Mouse (Mus musculus) activated CD4-positive, CD25-positive, alpha-beta regulatory T cell, adult 4 months (primary cell): ENCODE data around the gene Rgs2. TPM values are rescaled to one million over a fixed set of nuclear protein-coding genes. Genes with fewer than 3 reads are reported as not detected.

ENCODE experiments used
- ATAC-seq: one replicate; pipeline ENCODE4 v1.8.0; 2017
- polyA plus RNA-seq, 2 experiments: library from polyadenylated mRNA; unstranded; fragments of 100-300 nt; shearing (Covaris generic); gene quantifications; one replicate each; pipeline ENCODE4 v1.2.1; 2017

Rgs2 gene
- polyA plus RNA-seq, 2 experiments from 2014 or later: 22.0 to 23.6 TPM

DNA sequence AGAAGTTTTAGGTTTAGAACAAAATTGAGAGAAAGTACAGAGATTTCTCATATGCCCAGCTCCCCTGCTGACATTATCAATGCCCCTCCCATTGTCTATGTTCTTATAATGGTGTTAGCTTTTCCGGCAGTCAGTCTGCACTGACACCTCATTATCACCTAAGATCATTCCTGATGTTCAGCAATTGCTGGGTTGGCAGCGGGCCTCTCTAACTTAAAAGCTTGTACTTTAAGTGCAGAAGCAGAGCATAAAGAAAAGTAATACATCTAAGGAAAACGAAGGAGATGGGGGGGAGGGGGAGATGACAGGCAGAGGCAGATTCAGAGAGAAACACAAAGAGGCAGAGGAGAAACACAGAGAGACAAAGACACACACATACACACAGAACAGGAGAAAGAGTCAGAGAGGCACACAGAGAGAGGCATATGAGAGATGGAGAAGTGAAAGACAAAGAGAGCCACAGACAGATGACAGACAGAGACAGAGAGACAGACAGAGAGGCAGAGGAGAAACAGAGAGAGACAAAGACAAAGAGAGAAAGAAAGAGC lies 21.1 kb downstream of the Rgs2 start:
- ATAC-seq: no peak

DNA sequence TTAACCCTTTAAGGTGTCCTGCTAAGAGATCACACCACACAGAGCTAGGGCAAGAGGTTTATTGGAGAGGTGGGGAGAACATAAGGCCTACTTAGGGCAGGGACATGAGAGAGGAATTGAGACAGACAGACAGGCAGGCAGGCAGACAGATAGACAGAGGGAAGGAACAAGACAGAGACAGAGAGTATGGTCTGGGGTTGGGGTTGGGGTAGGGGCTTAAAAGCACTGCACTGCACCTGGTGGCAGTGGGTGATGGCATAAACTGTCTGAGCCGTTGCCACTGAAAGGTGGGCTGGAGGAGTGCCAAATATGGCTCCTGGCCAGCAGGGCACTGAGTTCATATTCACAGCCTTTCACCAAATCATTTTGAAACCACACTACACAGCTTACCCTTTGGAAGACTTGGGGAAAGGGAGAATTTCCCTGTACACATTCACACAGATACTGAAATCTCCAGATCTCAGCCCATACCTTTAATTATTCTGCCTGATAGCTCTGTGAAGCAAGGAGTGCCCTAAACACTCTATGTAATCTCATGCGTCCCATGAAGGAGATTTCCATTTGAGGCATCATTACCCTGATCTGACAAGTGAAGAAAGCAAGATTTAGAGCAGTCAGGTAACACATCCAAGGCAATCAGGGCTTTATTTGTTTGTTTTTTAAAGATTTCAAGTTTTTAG lies 21.7 kb downstream of the Rgs2 start:
- no peak for ATAC-seq

DNA sequence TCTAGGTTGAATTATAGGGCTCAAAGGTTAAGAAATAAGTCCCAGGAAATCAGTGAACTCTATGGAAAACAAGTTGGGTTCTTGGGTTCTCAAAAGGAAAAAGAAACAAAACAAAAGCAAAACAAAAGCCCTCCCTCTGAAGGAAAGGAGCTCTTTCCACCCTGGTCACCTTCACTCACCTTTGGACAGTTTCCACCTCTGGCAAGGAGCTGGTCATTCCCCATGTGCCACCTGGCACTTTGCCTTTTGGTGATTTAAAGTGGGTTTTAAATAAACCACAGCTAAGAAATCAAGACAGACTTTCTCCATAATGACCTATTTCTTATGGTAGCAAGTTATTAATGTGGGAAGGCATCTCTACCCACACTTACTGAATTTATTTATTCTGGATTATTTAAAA lies 23.1 kb downstream of the Rgs2 start:
- no peak for ATAC-seq

DNA sequence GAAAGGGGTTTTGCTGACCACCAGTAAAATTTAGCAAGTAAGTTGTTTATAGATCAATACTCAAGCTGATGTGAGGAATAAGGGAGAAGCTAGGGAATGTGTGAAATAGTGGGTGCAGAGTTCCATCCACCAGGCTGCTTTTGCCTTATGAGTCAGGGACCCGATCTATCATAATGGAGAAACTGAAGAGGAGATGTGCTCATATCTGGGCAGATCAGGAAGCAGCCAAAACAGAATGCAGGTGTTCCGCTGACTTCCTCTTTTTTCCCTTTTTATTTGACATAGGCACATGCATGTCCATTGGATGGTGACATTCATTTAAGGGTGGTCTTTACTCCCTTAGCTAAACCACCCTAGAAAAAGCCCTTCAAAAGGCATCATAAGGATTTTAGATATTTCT lies 29.3 kb downstream of the Rgs2 start:
- ATAC-seq: no peak

DNA sequence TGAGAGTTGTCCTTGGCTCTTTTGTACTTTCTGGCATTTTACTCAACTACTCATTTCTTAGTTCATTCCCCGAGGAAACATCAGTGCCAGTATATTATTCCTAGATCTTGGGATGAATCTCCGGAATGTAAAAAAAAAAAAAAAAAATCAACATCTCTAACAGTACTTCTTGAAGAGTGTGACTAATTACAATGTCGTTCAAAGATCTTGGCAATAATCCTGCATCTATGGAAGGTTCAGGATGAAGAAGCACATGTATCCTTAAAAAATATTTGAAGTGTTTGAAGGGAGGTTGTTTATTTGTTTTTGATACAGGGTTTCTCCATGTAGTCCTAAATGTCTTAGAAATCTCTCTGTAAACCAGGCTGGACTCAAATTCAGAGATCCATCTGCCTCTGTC lies 41.7 kb downstream of the Rgs2 start:
- no peak for ATAC-seq

DNA sequence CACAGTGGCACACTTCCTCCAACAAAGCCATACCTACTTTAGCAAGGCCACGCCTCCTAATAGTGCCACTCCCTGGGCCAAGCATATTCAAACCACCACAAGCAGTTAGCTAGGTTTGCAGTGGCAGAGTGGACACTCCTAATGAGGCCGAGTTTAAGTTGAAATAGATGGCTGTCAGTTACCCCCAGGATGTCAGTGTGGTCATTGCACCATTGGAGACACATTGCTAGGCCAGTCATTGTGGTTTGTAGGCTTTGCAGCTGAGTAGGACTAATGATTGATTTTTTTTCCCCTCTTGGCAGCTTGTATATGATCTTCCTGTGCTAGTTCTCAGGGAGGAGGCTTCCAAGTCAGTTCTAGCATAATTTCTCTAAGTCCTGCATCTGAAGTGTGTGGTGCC lies 43.6 kb downstream of the Rgs2 start:
- no peak for ATAC-seq

DNA sequence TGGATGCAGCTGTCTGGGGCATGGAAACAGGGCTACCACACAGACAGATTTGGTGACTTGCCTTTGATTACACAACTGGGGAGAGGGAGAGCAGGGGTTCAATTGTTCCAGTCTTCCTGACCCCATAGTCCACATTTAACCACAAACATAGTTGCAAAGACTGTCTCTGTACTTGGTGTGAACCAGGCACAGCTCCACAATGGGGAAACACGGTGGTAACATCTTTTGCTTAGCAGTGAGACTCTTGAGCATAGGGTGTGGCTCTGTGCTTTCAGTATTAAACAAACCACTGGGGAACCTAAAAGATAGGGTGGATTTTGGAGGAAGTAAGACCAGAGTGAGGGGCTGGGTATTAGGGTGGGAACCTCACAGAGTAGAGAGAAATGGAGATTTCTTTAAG lies 47.9 kb downstream of the Rgs2 start:
- no peak for ATAC-seq

DNA sequence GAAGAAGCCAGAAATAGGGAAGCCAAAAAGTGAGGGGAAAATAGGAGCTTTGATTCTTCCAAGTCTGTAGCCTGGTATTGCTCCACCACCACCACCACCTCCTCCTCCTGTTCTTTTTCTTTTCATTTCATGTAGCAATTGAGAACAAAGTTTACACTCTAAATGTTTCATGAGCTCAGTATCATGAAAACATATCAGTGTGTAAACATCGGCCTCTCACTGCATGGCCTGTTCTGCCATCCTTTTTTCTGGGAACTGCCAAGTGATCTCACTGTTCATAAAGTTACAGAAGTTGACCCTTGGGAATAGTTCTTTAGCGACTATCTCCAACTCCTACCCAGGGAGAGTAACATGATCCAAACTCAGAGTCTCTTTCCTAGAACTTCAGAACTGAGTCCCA lies 51.1 kb downstream of the Rgs2 start:
- no peak for ATAC-seq

Other genes starting within 250 kb of the Rgs2 start
- gene Trove2, start 227.1 kb downstream of the Rgs2 start, polyA plus RNA-seq: 1 to 10 TPM; 3.9 to 4.3 TPM
- gene Uchl5, start 226.9 kb downstream of the Rgs2 start, polyA plus RNA-seq: 10 to 100 TPM; 63.2 to 68.9 TPM
- gene Rgs13, start 173.2 kb upstream of the Rgs2 start, polyA plus RNA-seq: under 1 TPM in 1 of 2 experiments, not detected in 1; 0.83 TPM
- gene Rgs1, start 245.1 kb upstream of the Rgs2 start, polyA plus RNA-seq: 100 to 1,000 TPM; 666 to 670 TPM